Mouse (Mus musculus) gastrocnemius, postnatal 25 days (tissue): ENCODE data around the gene Ccdc85c. TPM values are rescaled to one million over a fixed set of nuclear protein-coding genes. Genes with fewer than 3 reads are reported as not detected.

Experiments used
- DNase-seq: peaks from one replicate; pipeline ENCODE4 v3.0.0; 2022
- total RNA-seq, 2 experiments: library from RNA; stranded (reverse); gene quantifications; 1 replicate in 1 of 2; 2 replicates in 1 of 2; pipeline ENCODE4 v1.2.3; 2021

The Ccdc85c gene
- total RNA-seq, 2 experiments from 2014 or later = 11.4 to 15.2 TPM

GRCm38 (mm10) chr12:108268970-108269369, 6.3 kb downstream of the Ccdc85c start:
- DNase-seq = no peak

- DNase-seq = peak; percentile 25
These were observed 7.6 kb downstream of the Ccdc85c start for GRCm38 (mm10) chr12:108267653-108268052.

- no peak for DNase-seq
These were observed 9.2 kb downstream of the Ccdc85c start for GRCm38 (mm10) chr12:108265831-108266619.

- DNase-seq = no peak
These were observed 10.3 kb downstream of the Ccdc85c start for GRCm38 (mm10) chr12:108264918-108265317.

GRCm38 (mm10) chr12:108260950-108261349, 14.3 kb downstream of the Ccdc85c start:
- DNase-seq = no peak

GRCm38 (mm10) chr12:108259322-108260049, 15.7 kb downstream of the Ccdc85c start:
- no peak for DNase-seq

GRCm38 (mm10) chr12:108256734-108257133, 18.5 kb downstream of the Ccdc85c start:
- DNase-seq = no peak

- DNase-seq = no peak
These were observed 19.3 kb downstream of the Ccdc85c start for GRCm38 (mm10) chr12:108255960-108256359.

- no peak for DNase-seq
These were observed 19.7 kb downstream of the Ccdc85c start for GRCm38 (mm10) chr12:108255511-108255919.

- no peak for DNase-seq
These were observed 22.2 kb downstream of the Ccdc85c start for GRCm38 (mm10) chr12:108253042-108253441.

- no peak for DNase-seq
These were observed 23.2 kb downstream of the Ccdc85c start for GRCm38 (mm10) chr12:108251825-108252542.

- no peak for DNase-seq
These were observed 24.0 kb downstream of the Ccdc85c start for GRCm38 (mm10) chr12:108251034-108251792.

- DNase-seq = no peak
These were observed 25.7 kb downstream of the Ccdc85c start for GRCm38 (mm10) chr12:108249522-108249921.

GRCm38 (mm10) chr12:108249019-108249418, 26.2 kb downstream of the Ccdc85c start:
- no peak for DNase-seq

- no peak for DNase-seq
These were observed 28.3 kb downstream of the Ccdc85c start for GRCm38 (mm10) chr12:108246759-108247500.

- no peak for DNase-seq
These were observed 29.6 kb downstream of the Ccdc85c start for GRCm38 (mm10) chr12:108245579-108245978.

GRCm38 (mm10) chr12:108244778-108245177, 30.4 kb downstream of the Ccdc85c start:
- peak; percentile 49 for DNase-seq

- no peak for DNase-seq
These were observed 32.9 kb downstream of the Ccdc85c start for GRCm38 (mm10) chr12:108242243-108242745.

GRCm38 (mm10) chr12:108241626-108242025, 33.6 kb downstream of the Ccdc85c start:
- DNase-seq = no peak

GRCm38 (mm10) chr12:108240953-108241588, 34.2 kb downstream of the Ccdc85c start:
- no peak for DNase-seq
